Mouse (Mus musculus) ES-E14 (cell line): ENCODE data around the gene Inf2.

ENCODE experiments used
- CHD2 ChIP-seq: IDR thresholded peaks from 2 replicates; pipeline ENCODE4 v1.6.1; 2014; ENCODE audit warnings: mild to moderate bottlenecking, low read depth, low read length, inconsistent platforms
- HCFC1 ChIP-seq: IDR thresholded peaks from 2 replicates; pipeline ENCODE4 v1.6.1; 2012; ENCODE audit warnings: low read length, inconsistent platforms, borderline replicate concordance; ENCODE audit not compliant: insufficient read depth
- MAFK ChIP-seq: IDR thresholded peaks from 2 replicates; pipeline ENCODE4 v1.6.1; 2014; ENCODE audit warnings: mild to moderate bottlenecking, low read depth, low read length, inconsistent platforms; ENCODE audit not compliant: insufficient read depth
- ZNF384 ChIP-seq: IDR thresholded peaks from 2 replicates; pipeline ENCODE4 v1.6.1; 2012; ENCODE audit warnings: low read depth, low read length, inconsistent platforms

- TF ChIP-seq HCFC1 (no peak), CHD2 (no peak), MAFK (no peak), ZNF384 (no peak)
Observed at GRCm38 (mm10) chr12:112609031-112609430, 20.4 kb downstream of the Inf2 start.
